Mouse (Mus musculus) stomach, postnatal 0 days (tissue): ENCODE measurements around the gene Tcte1. TPM values are rescaled to one million over a fixed set of nuclear protein-coding genes. Genes with fewer than 3 reads are reported as not detected.

Experiments used
- ATAC-seq: fragments of 200-750 bp; cut with Nextera tagmentation; 2 replicates; pipeline ENCODE4 v1.8.0; 2017; ENCODE audit not compliant: low FRiP score, low TSS enrichment
- DNase-seq: peaks from one replicate; pipeline ENCODE4 v3.0.0-alpha.2; 2016; ENCODE audit warnings: low spot score
- H3K27ac ChIP-seq: fragments of 300-500 bp; sonication (generic); replicated peaks from 2 replicates; pipeline ENCODE4 v1.5.1; 2014; ENCODE audit warnings: mild to moderate bottlenecking, control low read depth
- H3K27me3 ChIP-seq: fragments of 300-500 bp; sonication (generic); 2 replicates; pipeline ENCODE4 v1.6.1; 2014; ENCODE audit warnings: low read length; ENCODE audit not compliant: control insufficient read depth, insufficient read depth
- H3K36me3 ChIP-seq: fragments of 300-500 bp; sonication (generic); 2 replicates; pipeline ENCODE4 v1.6.1; 2014; ENCODE audit warnings: low read length, mixed read lengths; ENCODE audit not compliant: control insufficient read depth, insufficient read depth
- H3K4me1 ChIP-seq: fragments of 300-500 bp; sonication (generic); replicated peaks from 2 replicates; pipeline ENCODE4 v1.6.1; 2014; ENCODE audit warnings: antibody characterized with exemption; ENCODE audit not compliant: control insufficient read depth, insufficient read depth
- H3K4me2 ChIP-seq: fragments of 300-500 bp; sonication (generic); replicated peaks from 2 replicates; pipeline ENCODE4 v1.6.1; 2014; ENCODE audit warnings: low read depth, mild to moderate bottlenecking, control low read depth, moderate library complexity
- H3K4me3 ChIP-seq: fragments of 300-500 bp; sonication (generic); 2 replicates; pipeline ENCODE4 v1.5.1; 2014; ENCODE audit warnings: low read depth, low read length, control low read depth
- H3K9ac ChIP-seq: fragments of 300-500 bp; sonication (generic); 2 replicates; pipeline ENCODE4 v1.6.1; 2014; ENCODE audit warnings: mild to moderate bottlenecking, low read length, control low read depth, mixed read lengths
- H3K9me3 ChIP-seq: fragments of 300-500 bp; sonication (generic); 2 replicates; pipeline ENCODE4 v1.6.1; 2016; ENCODE audit warnings: low read length; ENCODE audit not compliant: control insufficient read depth
- CTCF ChIP-seq: IDR thresholded peaks from 2 replicates; pipeline ENCODE4 v1.5.1; 2016; ENCODE audit warnings: antibody characterized with exemption, low read depth, mild to moderate bottlenecking, moderate library complexity
- EP300 ChIP-seq: optimal IDR thresholded peaks from 2 replicates; pipeline ENCODE3; 2016; ENCODE audit warnings: antibody characterized with exemption
- WGBS: fragments of 180-500 bp; shearing (Covaris S2); extraction: QIAGEN DNeasy Blood & Tissue Kit; methylation state at CpG from one replicate; pipeline ENCODE4 v1.1.7; 2014; 5-methylcytosine and 5-hydroxymethylcytosine counted together
- polyA plus RNA-seq: library from polyadenylated mRNA; unstranded; fragments of >200 nt; fragmentation: Nextera tagmentation; extraction: Ambion mirVana; gene quantifications from 2 replicates; pipeline ENCODE4 v1.2.1, GENCODE M21; 2015

The Tcte1 gene
- polyA plus RNA-seq, 1 experiment from 2014 or later, result 0.04 TPM

DNA sequence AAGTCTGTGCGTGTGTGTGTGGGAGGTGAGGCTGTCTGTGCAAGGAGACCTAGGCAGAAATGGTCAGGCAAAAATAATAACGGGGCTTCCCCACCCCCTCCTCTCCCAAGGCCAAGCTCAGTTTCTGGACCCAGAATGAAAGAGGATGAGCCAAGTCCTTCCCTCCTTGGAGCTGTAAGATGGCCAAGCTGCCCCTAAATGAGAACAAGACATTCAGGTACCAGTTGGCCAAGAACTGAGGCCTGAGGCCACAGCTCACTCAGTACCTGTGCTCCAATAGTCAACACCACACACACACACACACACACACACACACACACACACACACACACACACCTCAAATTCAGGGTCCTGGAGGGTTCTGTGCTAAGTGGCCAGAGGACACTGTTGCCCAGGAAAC, 19.5 kb downstream of the Tcte1 start:
- Histone ChIP-seq H3K27ac (no peak overlapping the region), H3K27me3 (peaks cover 10% of the 10 kb centered on the region; the same call in 1 of the 2 replicates), H3K9ac (no peak overlapping the region), H3K4me2 (no peak overlapping the region), H3K9me3 (no peaks in the 10 kb centered on the region), H3K4me3 (no peak overlapping the region), H3K4me1 (no peaks in the 10 kb centered on the region), H3K36me3 (no peaks in the 10 kb centered on the region; the same call in 1 of the 2 replicates)
- DNase-seq (no peak), ATAC-seq (no peak)
- TF ChIP-seq CTCF (no peak), EP300 (no peak)
- WGBS, result 71% methylated on average over 2 of the region's 2 CpGs

DNA sequence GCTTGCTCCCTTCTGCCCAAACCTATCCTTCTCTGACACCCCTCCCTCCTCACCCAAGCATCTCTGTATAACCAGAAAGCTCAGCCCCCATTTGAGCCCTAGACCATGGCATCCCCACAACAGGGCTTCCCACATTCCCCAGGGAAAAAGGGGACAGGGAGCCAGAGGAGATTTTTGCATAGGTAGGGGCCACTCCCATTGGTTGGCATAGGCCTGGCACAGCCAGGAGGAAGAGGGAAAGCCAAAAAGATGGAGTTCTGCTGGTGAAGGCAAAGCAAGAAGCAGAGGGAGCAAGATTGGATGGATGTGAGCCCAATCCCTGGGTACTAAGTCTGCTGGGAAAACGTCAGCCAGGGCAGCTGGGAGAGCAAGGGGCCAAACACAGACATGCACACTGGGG, 19.9 kb downstream of the Tcte1 start:
- no peaks in the 10 kb centered on the region for H3K9me3 ChIP-seq
- no peaks in the 10 kb centered on the region; the same call in 1 of the 2 replicates for H3K36me3 ChIP-seq
- H3K27me3 ChIP-seq, result peaks cover 10% of the 10 kb centered on the region; the same call in 1 of the 2 replicates
- H3K9ac ChIP-seq, result no peak overlapping the region
- no peak overlapping the region for H3K27ac ChIP-seq
- WGBS, result 45% methylated on average over 1 of the region's 1 CpGs
- H3K4me1 ChIP-seq, result no peaks in the 10 kb centered on the region
- no peak overlapping the region for H3K4me2 ChIP-seq
- no peak overlapping the region for H3K4me3 ChIP-seq
- no peak for DNase-seq
- TF ChIP-seq EP300 (no peak), CTCF (no peak)
- no peak for ATAC-seq

DNA sequence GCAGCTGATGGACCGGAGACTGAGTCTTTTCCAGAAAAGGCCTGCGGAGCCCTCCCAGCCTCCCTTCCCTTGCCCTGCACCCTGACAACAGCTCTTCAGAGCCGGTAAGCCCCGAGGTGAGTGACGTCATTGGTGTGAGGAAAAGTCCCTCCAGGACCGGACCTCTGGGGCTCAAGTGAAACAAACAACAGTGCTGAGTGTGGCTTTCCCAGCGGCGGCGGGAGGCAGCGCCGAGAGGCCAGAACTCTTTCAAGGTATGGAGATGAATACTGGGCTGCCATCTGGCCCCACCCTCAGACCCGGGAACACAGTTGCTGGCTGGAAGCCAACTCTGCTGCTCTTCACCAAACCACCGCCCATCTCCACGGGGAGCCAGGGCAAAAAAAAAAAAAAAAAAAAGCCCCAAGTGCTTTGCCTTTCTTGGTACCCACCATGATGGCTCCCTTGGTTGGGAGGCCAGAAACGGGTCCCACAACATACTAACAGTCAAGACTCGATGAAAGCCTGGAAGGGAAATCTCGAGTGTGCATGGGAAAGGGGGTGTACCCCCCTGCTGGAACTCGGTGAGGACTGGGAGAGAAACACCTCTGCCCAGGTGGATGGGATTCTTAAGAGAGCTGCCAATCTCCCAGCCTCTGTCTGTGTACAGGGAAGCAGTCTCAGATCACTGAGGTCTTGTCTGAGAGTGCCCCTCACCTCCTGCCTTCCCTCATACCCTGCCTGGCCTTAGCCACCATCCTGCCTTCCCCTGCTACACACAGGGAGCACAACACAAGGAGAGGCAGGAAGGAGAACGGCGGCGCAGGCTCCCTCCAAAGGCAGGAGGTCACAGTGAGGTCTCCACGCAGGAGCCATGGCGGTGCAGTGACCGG, 21.0 kb downstream of the Tcte1 start:
- Histone ChIP-seq H3K36me3 (no peaks in the 10 kb centered on the region; the same call in 1 of the 2 replicates), H3K27me3 (peaks cover 10% of the 10 kb centered on the region; the same call in 1 of the 2 replicates), H3K4me1 (no peaks in the 10 kb centered on the region), H3K4me3 (no peak overlapping the region), H3K9ac (no peak overlapping the region), H3K4me2 (no peak overlapping the region), H3K9me3 (no peaks in the 10 kb centered on the region), H3K27ac (no peak overlapping the region)
- TF ChIP-seq EP300 (no peak), CTCF (no peak)
- ATAC-seq (no peak), DNase-seq (no peak)
- WGBS, result 29% methylated on average over 24 of the region's 24 CpGs

DNA sequence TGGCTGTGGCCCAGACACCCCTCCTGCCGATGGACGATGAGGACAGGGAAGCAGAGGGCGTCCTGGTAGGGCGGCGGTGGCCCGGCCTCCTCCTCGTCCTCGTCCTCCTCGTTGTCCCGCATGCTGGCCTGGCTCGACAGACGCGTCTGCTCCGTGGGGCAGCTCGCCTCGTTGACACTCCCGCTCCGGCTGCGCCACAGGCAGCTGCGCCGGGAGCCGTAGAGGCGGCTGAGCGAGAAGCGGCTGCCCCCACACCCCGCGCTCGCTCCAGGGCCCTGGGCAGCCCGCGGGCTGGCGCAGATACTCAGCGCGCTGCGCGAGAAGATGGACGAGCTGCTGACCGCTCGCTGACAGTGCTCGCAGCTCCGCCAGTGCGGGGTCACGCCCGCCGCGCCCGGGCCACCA, 21.6 kb downstream of the Tcte1 start:
- no peak for ATAC-seq
- H3K36me3 ChIP-seq, result no peaks in the 10 kb centered on the region; the same call in 1 of the 2 replicates
- peak overlapping the region; percentile 39; the same call in 1 of the 2 replicates for H3K4me2 ChIP-seq
- WGBS, result 24% methylated on average over 45 of the region's 46 CpGs
- TF ChIP-seq EP300 (no peak), CTCF (no peak)
- H3K9me3 ChIP-seq, result no peaks in the 10 kb centered on the region
- no peak for DNase-seq
- H3K9ac ChIP-seq, result no peak overlapping the region
- no peaks in the 10 kb centered on the region for H3K4me1 ChIP-seq
- H3K27me3 ChIP-seq, result peaks cover 10% of the 10 kb centered on the region; the same call in 1 of the 2 replicates
- no peak overlapping the region for H3K27ac ChIP-seq
- H3K4me3 ChIP-seq, result peak overlapping the region; percentile 12; the same call in 1 of the 2 replicates

DNA sequence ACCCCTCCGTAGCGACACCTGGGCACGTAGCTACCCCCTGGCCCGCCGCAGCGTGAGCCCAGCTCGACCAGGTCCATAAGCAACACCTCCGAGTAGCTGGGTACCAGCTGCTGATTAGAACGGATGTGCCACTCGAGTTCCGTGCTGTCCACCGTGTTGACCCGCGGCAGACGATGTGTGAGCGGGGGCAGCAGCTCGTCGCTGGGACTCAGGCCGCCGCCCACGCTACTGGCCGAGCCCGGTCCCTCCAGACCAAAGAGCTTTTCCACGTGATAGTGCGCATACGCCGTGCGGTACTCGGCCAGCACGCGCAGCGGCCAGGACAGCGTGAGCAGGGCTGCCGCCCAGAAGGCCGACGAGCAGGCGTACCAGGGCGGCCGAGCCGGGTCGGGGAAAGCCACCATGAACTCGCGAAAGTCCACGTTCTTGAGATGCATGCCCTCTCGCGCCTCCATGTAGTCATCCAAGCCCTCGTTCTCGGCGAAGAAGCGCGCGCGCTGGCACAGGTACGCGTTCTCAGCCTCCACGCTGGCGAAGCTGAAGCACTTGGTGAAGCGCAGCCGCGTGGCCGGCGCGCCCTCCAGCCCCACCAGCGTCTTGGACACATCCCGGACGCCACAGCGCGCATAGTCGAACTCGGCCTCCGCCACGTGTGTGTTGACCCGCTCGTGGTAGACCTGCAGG, 22.2 kb downstream of the Tcte1 start:
- no peak overlapping the region for H3K27ac ChIP-seq
- WGBS, result 26% methylated on average over 74 of the region's 74 CpGs
- TF ChIP-seq EP300 (no peak), CTCF (no peak)
- H3K9ac ChIP-seq, result no peak overlapping the region
- no peaks in the 10 kb centered on the region for H3K4me1 ChIP-seq
- DNase-seq, result no peak
- H3K4me2 ChIP-seq, result peak overlapping the region; percentile 39
- no peaks in the 10 kb centered on the region for H3K9me3 ChIP-seq
- no peak for ATAC-seq
- peaks cover 10% of the 10 kb centered on the region; the same call in 1 of the 2 replicates for H3K27me3 ChIP-seq
- H3K4me3 ChIP-seq, result peak overlapping the region; percentile 12; the same call in 1 of the 2 replicates
- no peaks in the 10 kb centered on the region; the same call in 1 of the 2 replicates for H3K36me3 ChIP-seq
